Mouse (Mus musculus): ENCODE measurements around the gene Myof.

Gene Myof

DNA sequence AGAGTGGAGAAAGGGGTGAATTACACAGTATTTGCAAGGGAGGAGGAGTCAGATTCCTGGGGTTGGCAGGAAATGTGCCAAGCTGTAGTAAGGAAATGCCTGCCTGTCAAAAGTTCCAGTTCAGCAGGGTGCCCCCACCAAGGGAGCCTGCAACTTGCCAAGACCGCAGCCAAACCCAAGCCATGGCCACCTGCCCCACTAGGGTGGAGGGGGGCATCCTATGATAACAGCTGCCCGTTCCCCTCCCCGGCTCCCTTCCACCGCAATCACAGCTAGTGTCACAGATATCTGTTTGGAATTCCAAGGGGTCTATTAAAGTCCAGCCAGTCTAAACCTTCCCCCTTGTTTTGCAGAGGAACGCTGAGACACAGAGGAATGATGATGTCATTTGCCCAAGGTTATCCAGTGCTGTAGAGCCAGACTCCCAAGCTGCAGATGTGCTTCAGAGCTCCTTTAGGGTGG, 1.1 kb downstream of the Myof start:
- DNase-seq (ENCODE audit: low spot score): no peak

DNA sequence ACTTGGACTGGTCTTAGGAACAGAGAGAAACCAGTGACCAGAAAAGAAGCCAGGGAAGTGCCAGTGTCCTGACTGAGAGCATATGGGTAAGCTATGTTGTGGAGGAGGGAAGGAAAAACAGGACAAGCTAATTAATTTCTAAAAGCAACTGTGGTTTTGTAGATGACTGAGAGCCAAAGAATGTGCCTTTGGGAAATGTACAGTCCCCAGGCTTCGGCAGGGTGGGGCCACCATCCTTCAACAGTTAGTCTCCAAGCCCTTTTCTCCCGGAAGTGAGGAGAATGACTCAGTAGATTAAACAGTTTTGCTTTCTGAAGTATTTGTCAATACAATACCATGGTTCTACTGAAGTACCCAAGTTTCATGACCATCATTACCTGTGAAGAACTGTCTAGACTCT, 5.1 kb downstream of the Myof start:
- no peak for DNase-seq (ENCODE audit: low spot score)

DNA sequence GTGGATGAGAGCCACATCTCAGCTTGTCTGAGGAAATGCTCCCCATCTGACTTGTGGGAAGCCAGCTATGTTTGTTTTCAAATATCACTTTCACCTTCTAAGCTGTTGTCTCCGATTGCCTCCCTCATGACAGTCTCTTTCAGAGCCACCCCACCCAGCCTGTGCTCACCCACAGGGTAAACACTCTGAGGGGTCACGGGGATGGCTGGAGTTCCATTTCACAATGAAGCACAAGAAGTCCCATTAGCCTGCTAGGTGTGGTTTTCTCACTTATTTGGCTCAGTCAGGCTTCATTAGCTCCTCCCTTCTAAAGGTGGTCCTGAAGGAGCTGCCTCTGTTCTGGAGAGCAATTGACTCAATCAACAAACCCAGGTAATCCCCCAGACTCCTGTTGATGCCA, 7.6 kb downstream of the Myof start:
- DNase-seq (ENCODE audit: low spot score): no peak

DNA sequence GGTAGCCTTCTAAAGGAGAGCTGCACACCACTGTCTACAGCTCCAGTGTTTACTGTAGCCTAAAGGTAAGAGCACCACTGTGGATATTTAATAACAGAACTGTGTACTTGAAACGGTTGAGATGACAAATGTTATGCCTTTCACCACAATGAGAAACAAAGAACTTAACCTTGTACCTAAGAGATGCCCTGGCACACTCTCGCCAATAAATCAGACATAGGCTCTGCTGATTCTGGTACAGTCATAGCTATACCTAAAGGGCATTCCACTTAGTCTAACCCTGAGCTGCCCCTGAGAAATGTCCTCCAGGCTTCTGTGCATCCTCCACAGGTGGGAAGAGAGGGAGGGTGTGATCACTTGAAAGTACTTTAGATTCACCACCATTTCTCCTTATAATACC, 8.7 kb downstream of the Myof start:
- no peak for DNase-seq (ENCODE audit: low spot score)

DNA sequence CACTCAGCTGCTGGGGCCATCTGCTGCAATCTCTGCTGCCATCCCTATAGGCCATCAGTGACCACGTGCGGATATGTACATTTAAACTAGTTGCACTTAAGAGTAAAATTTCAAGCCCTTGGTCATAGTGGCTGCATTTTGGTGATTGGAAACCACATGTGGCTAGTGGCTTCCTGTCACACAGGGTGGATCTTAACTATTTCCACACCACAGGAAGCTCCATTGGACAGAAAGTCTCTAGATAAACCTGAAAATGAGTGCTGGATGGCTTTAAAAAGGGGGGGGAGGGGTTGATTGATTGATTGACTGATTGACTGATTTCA, 9.7 kb downstream of the Myof start:
- DNase-seq (ENCODE audit: low spot score): no peak

DNA sequence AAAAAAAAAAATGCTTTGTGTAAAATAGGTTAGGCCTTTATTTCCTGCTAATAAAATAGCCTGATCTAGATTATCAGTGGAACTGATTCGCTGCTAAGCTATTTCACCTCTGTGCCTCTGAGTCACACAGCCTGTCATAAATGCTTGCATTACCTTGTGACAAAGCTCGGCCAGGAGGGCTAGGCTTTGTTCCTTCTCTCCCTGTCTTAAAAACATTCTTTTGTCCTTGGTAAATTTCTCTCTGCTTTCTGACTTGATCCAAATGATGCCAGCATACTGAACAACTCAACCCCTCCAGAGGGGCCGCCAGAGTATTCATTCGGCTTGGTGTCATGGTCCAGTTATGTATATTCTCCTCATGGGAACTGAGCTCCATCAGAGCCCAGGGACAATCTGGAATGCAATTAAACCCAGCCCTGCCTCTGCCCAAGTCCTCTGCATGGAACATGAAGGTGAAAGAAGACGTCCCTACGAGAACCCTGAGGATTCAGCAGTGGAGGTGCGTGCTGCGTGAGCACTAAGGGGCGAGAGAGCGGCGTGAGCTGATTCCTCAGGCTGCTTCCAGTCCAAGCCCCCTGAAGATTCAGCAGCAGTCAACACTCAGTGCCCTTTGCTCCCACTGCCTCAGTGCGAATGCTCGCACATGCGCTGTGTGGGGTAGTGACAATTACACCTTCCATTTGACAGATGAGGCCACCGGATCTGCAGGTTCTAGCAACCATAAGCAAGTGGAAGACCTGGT, 10.2 kb downstream of the Myof start:
- no peak for DNase-seq (ENCODE audit: low spot score)

DNA sequence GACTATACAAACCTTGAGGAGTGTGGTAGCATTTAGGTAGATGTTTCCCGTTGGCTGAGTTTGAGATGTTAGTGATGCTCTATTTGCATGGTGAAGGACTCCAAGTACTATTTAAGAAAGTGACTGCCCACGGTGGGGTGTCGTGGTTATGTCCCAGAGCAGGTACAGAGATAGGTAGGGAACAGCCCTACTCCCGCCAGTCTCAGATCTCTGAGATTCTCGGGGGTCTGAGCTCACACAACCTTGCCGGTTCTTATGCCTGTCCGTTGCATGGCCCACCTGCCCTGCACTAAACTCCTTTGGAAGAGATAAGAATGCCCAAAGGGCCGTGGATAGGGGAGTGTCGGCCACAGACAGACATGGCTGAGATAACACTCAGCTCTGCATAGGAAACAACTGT, 12.2 kb downstream of the Myof start:
- DNase-seq (ENCODE audit: low spot score): no peak

DNA sequence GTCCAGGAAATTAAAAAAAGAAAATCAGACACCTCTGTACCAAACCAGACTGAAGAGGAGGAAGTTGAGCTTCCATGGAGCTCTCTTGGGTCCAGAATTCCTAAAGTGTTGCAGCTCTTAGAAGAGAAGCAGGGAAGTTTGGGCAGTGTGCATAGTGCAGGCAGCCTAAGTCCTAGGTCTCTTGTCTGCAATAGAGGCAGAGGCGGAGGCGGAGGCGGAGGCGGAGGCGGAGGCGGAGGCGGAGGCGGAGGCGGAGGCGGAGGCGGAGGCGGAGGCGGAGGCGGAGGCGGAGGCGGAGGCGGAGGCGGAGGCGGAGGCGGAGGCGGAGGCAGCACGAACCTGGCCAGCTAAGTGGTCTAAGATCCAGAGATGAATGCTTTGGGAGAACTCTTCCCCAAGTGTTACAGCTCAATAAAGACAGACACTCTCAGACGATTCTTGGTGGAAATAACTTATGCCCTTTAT, 12.7 kb downstream of the Myof start:
- DNase-seq (ENCODE audit: low spot score): no peak

DNA sequence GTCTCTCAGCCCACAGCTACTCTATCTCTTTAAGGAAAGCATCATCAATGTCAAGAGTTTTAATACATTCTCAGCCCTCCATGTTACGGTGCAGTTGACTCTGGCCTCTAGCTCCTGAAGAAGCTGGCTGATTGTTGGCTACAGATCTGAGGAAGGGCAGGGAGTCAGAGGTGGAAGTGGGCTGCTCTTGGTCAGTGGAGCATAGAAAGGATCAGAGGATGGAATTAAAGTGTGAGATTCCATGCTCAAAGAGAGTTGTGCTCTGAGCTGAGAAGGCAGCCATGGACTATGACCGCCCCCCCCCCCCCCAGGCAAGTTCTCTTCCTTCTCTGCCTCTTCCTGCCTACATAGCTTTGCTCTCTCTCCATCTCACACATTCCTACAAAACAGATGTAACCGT, 13.5 kb downstream of the Myof start:
- no peak for DNase-seq (ENCODE audit: low spot score)

DNA sequence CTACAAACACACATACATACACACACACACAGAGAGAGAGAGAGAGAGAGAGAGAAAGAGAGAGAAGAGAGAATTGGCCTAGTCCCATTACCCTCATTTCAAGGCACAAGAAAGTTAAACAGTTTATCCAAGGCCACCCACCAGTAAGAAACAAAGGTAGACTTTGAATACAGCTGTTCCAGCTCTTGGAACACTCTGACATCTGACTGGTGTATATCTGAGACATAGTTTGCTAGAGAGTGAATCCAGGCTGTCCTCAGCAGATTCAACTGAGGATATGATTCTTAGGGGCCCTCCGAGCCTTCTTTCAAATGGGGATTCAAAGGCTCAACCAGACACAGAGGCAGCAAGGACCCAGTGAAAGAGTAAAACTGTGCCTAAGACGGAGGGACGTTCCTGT, 14.1 kb downstream of the Myof start:
- no peak for DNase-seq (ENCODE audit: low spot score)

DNA sequence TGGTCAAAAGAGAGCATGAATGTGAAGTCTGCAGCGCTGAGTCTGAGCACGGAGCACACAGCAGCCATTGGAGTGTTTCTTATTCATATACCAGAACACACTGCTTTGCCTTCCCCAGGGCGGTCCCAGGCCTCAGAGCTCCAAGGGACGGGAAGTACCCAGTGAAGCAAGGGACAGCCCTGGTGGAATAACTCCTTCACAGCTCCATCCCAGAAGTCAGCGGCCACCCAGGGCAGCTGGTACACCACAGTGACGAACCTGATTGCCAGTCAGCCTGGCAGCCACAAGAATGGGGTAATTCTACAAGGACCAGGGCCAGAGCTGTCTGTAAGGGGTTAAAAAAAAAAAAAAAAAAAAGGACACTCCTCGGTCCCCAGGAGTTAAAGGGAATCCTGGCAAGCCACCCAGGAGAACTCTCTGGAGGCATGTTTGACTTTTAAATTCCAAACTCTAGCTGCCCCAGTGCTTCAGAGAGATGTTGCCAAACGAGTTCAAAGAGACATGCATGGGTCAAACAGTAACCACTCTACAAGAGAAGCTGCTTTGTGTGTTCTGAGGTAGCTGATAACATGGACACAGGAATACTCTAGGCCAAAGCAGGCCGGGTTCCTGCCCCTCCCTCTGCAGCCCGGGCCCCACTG, 15.4 kb downstream of the Myof start:
- DNase-seq (ENCODE audit: low spot score): no peak

DNA sequence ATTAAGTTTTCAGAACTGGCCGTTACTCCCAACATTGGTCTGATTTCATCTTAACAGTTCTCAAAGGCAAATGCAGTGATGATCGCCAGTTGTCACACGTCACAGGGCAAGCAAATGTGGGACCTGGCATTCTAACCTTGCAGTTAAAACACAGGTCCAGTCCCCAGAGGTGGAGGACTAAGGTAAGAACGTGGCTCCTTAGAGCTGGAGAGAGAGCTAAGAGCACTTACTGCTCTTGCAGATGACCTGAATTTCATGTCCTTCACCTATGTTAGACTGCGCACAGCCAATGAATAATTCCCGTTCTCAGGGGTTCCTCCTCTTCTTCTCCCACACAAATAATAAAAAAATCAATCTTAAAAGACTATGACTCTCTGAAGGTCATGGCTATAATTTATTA, 16.0 kb downstream of the Myof start:
- no peak for DNase-seq (ENCODE audit: low spot score)

DNA sequence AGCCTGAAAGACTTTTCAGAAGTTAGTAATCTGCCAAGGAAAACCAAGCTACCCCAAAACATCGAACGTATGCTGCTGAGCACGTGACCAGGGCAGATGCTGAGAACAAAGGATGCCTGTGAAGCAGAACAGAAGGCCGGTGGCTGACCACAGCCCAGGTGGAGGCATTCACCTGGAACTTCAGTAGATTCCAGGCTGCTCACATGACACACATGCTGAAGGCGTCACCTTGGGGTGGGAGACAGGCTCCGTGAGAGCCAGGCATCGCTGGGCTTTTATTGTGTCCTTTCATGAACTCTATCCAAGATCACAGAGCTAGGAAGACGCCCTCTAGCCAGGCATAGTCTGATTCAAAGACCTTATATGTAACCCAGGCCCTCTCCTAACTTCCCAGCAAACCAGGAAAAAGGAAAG, 17.2 kb downstream of the Myof start:
- DNase-seq (ENCODE audit: low spot score): no peak

DNA sequence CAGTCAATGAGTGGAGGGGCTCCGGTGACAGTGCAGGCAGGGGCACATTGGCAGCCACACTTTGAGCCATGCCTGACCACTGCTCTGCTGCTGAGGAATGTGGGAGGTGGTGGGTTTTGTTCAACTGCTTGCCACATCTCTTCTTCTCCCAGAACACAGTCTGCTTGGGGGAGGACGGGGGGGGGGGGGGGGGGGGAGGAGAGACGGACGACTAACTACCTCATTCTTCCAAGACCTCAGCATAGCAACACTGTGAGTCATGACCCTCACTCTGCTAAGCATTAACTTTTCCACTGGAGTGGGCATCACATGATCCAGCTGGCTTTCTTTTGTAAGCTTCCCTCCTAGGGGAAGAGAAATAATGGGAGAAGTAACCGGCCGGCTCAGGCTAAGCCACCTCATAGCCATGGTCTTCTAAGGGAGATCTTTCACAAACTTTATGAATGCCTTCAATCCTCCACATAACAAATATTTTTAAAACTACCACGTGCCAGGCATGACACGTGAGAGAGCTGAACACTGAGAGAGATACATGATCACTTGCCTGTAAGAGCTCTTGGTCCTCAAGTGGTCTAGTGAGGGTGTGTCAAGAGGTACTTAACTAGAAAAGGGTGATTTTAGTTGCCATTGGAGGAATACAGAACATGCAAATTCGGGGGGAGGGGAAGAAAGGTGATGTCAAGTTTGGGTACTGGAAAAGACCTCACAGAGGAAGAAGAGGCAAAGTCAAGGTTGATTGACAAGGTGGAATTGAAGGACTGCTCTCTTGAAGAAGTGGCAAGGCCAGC, 17.9 kb downstream of the Myof start:
- DNase-seq (ENCODE audit: low spot score): no peak

DNA sequence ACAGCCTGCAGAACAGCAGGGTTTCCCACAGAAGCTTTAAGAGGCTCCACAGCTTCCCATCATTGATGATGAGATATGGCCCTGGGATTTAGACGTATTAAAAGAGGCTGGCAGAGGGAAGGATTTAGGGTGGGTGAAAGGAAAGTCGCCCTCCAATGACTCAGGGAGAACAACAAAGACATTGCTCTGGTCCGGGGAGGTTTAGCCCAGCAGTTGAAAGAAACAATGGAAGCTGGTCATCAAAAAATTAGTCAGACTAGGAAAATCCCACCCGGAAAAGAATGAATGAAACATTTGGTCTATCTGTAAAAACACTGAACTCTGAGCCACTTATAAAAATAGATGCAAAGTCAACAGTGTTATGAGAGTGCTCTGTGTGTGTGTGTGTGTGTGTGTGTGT, 19.8 kb downstream of the Myof start:
- DNase-seq (ENCODE audit: low spot score): no peak

DNA sequence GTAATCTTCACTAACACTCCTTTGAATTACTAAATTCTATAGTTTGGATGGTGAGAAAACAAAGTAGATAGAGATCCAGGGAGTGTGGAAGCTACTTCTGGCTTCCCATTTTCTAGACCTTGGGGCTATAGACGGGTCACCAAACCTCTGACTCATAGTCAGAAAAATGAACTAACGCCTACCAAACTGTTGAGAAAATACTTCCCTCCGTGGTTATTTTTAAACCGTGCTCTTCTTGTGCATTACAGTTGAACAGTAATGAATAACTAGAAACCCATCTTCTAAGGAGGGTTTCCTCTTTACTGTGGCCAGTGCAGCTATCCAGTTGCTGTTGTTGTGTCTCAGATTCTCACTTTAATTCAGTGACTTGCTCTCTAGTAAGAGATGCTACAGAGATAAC, 20.7 kb downstream of the Myof start:
- no peak for DNase-seq (ENCODE audit: low spot score)

DNA sequence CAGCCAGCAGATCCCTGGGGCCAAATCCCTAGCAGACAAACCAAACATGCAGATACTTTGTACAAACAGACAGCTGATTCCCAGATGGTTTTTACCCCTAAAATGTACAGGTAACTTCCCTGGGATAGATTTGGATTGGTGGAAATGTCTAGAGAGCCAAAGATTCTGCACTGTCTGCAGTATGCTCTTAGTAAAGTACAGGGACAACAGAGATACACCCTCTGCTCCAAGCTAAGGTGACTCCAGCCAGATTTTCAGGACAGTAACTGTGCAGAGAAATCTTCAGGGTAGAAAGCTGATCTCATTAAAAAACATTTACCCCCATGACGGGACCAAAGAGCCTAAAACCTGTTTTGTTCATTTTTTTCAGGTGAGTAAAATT, 27.5 kb downstream of the Myof start:
- DNase-seq (ENCODE audit: low spot score): no peak

DNA sequence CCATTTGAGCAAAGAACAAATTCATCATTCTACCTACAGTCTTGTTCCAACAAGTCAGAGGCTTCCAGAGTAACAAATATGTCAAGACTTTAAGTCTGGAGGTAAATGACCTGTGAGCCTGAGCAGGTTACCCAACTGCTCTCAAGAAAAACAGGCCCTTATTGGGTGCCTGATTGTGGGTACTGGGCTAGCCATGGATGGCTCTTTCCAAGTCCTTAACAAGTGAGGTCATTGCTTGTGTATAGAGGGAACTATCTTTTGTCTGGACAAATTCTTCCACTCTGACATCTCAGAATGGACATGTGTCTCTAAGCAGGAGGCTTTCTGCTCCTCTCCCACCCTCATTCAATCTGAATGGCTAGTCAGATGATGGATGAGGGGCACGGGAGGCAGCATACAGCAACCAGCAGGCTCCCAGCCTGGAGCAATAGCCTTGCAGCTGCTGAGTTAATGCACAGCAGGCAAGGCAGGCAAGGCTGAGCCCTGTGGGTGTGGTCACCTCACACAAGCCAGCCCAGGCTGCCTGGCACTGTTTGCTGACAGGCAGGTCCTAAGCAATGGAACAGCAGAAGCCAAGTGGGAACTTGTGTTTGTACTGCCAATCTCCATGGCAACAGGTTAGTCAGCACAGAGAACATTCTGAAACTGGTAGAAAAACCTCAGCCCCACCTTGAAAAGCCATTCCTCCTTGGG, 28.1 kb downstream of the Myof start:
- DNase-seq (ENCODE audit: low spot score): peak; percentile 65

DNA sequence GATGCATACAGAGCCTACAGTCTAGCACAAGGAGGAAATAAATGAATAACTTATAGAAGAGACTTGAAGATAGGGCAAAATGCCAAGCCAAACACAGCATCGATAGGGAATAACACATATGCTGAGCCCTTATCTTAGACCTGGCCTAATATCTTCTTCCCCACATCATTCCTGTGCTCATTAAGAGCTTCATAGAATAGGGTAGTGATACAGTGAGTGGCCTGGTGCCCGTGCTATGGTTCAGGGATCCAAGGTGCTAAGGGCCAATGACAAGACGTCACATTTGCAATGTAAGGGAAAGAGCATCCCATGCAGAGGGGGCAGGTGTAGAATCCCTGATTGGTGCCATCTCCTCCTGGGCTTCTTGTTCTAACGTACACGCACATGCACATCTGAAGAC, 28.9 kb downstream of the Myof start:
- DNase-seq (ENCODE audit: low spot score): no peak

DNA sequence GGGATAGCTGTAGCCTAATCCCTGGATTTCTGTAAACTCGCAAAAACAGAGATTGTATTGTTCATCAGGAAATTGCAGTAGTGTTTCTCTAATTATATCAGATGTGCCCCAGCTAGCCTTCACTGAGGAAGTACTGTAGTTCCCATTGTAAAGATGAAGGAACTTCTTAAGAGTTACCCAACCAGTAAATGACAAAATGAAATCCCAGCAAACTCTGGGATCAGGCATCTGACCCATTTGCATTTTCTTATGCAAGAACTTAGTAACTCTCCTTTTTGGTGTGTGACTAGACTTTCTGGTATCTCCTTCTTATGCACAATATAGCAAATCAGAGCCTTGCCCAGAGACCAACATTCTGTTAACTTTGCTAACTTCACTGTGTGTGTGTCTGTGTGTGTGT, 32.0 kb downstream of the Myof start:
- DNase-seq (ENCODE audit: low spot score): no peak

DNA sequence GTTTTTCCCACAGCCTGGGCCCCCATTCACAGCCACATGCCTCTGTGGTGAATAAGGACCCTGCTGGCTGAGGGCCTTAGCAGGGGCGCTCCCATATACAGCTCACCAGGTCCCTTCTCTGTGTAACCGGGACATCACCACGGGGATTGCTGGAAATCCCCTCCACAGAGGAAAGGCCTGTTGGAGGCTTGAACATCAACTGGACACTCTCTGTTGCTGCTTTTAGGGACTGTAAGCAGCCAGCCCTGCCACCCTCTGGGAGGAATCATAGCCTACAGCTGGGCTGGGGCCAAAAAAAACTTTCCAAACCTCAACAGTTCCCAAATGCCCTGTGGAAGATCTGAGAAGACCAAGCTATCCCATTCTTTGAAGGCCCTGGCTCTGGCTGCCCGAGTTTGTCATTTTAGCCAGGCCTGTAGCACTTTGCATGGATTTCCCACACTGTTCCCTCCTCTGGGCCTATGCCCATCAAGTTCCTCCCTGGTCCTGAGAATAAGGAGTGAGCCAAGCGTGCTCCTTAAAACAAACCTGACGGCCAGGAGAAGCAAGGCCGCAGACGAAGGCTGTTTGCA, 38.5 kb downstream of the Myof start:
- no peak for DNase-seq (ENCODE audit: low spot score)
